Mouse (Mus musculus): ENCODE data around the gene Bcar3. TPM values are rescaled to one million over a fixed set of nuclear protein-coding genes. Genes with fewer than 3 reads are reported as not detected.

Bcar3 gene
- polyA plus RNA-seq, 1 experiment from 2014 or later: 5.2 TPM

MicroRNAs within 50 kb of the gene (microRNA counts, 519-probe panel; counts per million panel counts)
- 684 counts per million, percentile 72 among the panel's probes with 10 or more counts for microRNA mmu-miR-760

Small RNAs within 50 kb of the gene (microRNA-seq; reads per million reads assigned to microRNA genes)
- gene Mir760: 255 reads per million, percentile 60 among the genes with 10 or more reads in this experiment
- gene Mir7657: not detected

Other genes with a start within 250 kb of the Bcar3 start
- gene Abca4, start 249.7 kb upstream of the Bcar3 start, polyA plus RNA-seq (2016; fragmentation: Nextera tagmentation; extraction: Ambion mirVana): 1.7 and 2.3 TPM in 2 replicates
- 32.5 and 40.3 TPM in 2 replicates for gene Gclm, start 48.6 kb upstream of the Bcar3 start, polyA plus RNA-seq (2016; fragmentation: Nextera tagmentation; extraction: Ambion mirVana)
- gene Dnttip2, start 19.7 kb upstream of the Bcar3 start, polyA plus RNA-seq (2016; fragmentation: Nextera tagmentation; extraction: Ambion mirVana): 93.2 and 99.6 TPM in 2 replicates

All from limb, embryonic 10.5 days (tissue).